Mouse (Mus musculus): ENCODE results near the gene Ppp1r2.

Gene Ppp1r2

GRCm38 (mm10) chr16:31233541-31234339 lies 41.3 kb downstream of the Ppp1r2 start:
- DNase-seq (ENCODE audit: low spot score) = peak; percentile 64

- no peak for DNase-seq (ENCODE audit: low spot score)
Observed at GRCm38 (mm10) chr16:31233167-31233498, 41.9 kb downstream of the Ppp1r2 start.

- no peak for DNase-seq (ENCODE audit: low spot score)
Observed at GRCm38 (mm10) chr16:31232491-31233166, 42.4 kb downstream of the Ppp1r2 start.

GRCm38 (mm10) chr16:31231591-31231990 lies 43.5 kb downstream of the Ppp1r2 start:
- no peak for DNase-seq (ENCODE audit: low spot score)

GRCm38 (mm10) chr16:31227746-31228145 lies 47.3 kb downstream of the Ppp1r2 start:
- DNase-seq (ENCODE audit: low spot score) = no peak

- no peak for DNase-seq (ENCODE audit: low spot score)
Observed at GRCm38 (mm10) chr16:31215271-31215670, 59.8 kb downstream of the Ppp1r2 start.

GRCm38 (mm10) chr16:31213463-31213862 lies 61.6 kb downstream of the Ppp1r2 start:
- no peak for DNase-seq (ENCODE audit: low spot score)

GRCm38 (mm10) chr16:31211503-31211902 lies 63.6 kb downstream of the Ppp1r2 start:
- DNase-seq (ENCODE audit: low spot score) = no peak

- DNase-seq (ENCODE audit: low spot score) = no peak
Observed at GRCm38 (mm10) chr16:31210453-31210852, 64.6 kb downstream of the Ppp1r2 start.

- DNase-seq (ENCODE audit: low spot score) = no peak
Observed at GRCm38 (mm10) chr16:31209911-31210310, 65.2 kb downstream of the Ppp1r2 start.

GRCm38 (mm10) chr16:31205726-31206125 lies 69.4 kb downstream of the Ppp1r2 start:
- no peak for DNase-seq (ENCODE audit: low spot score)

- no peak for DNase-seq (ENCODE audit: low spot score)
Observed at GRCm38 (mm10) chr16:31205187-31205586, 69.9 kb downstream of the Ppp1r2 start.

GRCm38 (mm10) chr16:31204216-31204615 lies 70.9 kb downstream of the Ppp1r2 start:
- DNase-seq (ENCODE audit: low spot score) = no peak

- no peak for DNase-seq (ENCODE audit: low spot score)
Observed at GRCm38 (mm10) chr16:31201704-31202103, 73.4 kb downstream of the Ppp1r2 start.
